Mouse (Mus musculus): ENCODE measurements at regions not wholly inside any gene's neighbourhood (a gene's known extent, or its start where the extent isn't known, plus 50 kb on each side); places are given as distances from the start of the nearest gene placed in this dataset.

DNA sequence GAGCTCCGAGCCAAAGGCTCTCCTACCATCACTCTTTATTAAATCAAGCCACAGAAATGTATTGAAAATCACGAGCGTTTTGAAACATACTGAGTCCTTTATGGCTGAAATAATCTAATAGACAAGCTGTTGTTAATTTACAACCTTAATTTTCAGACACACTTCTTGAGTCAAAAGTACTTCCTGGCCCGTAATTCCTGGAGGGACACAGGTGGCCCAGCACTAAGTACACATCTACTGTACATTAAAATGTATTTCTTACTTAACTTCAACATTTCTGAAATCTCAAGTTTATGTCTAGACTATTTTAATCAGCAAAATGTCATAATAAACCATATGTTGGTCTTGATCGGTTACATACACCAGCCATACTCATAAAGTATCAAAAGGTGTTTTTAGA lies 2163.3 kb upstream of the Gm7489 start:
- DNase-seq (ENCODE audit: low spot score in 2 of 2): no peak

- peak in 1 of 2 experiments; percentile 3 for DNase-seq (ENCODE audit: low spot score in 2 of 2)
Observed at GRCm38 (mm10) chr15:51724127-51724526, 2160.6 kb upstream of the Gm7489 start.

GRCm38 (mm10) chr15:51725457-51725856 lies 2159.2 kb upstream of the Gm7489 start:
- DNase-seq (ENCODE audit: low spot score in 2 of 2): no peak

DNA sequence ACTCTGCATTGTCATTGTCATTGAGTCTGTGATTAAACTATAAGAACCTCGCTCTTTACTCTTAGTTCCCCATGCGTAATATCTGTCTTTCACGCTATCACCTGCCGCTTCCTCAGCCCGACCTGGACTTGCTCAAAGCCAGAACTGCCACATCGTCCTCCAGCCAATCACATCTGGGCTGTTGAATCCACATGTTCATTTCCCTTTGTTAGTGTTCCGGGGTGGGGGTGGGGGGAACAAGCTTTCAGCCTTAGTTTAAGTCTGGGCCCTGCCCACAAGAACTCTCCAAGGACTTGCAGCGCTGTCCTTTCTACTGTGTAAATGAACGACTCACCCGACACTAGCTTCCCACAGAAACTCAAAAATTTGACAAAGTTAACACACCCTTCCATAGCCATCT lies 2154.6 kb upstream of the Gm7489 start:
- DNase-seq (ENCODE audit: low spot score in 2 of 2): no peak

- DNase-seq (ENCODE audit: low spot score in 2 of 2): peak in 1 of 2 experiments; percentile 39
Observed at GRCm38 (mm10) chr15:51730805-51731412, 2153.8 kb upstream of the Gm7489 start.

DNA sequence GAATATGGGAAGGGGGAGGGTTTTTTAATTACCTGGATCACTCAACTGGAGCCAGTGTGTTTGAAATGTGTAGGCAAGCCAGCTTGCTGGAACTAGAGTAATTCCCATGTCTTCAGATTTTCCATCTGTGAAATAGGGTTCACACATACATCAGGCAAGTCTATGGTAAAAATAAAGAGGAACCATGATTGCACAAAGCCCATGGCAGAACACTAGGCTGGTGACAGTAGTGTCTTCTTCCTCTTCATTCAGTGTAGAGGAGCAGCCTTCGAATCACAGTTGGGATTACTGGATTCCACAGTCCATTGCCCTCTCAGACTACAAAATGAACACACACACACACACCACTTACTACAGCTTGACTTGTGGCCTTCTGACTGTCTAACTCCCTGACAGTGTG lies 2150.5 kb upstream of the Gm7489 start:
- DNase-seq (ENCODE audit: low spot score in 2 of 2): no peak
